Mouse (Mus musculus) left cerebral cortex, adult 8-10 months (tissue): ENCODE measurements around the gene Nudt9. TPM values are rescaled to one million over a fixed set of nuclear protein-coding genes. Genes with fewer than 3 reads are reported as not detected.

Source experiments
- microRNA-seq, 2 experiments: library from miRNA; unstranded; fragments of <30 nt; microRNA quantifications; one replicate each; pipeline ENCODE4 v1.2.0; 2022
- total RNA-seq, 4 experiments: library from RNA; stranded (reverse); gene quantifications; 2 replicates each; pipeline ENCODE4 v1.2.4; 2022

Gene Nudt9
- total RNA-seq, 4 experiments from 2014 or later, result 62.8 to 69.5 (median 65.8) TPM

Small RNAs within 50 kb of the gene (microRNA-seq; reads per million reads assigned to microRNA genes)
- gene Mir5619, result 0.44 to 0.84 reads per million in 2 experiments

Other genes with a start within 250 kb of the Nudt9 start
- gene Klhl8, start 135.0 kb upstream of the Nudt9 start, total RNA-seq, result 10 to 100 TPM; 29.0 to 30.6 (median 30.3) TPM
- gene Hsd17b13, start 68.9 kb upstream of the Nudt9 start, total RNA-seq, result under 1 TPM in 1 of 4 experiments, not detected in 3; 0.46 TPM
- 10 to 100 TPM; 52.4 to 53.9 (median 52.8) TPM for gene Hsd17b11, start 24.4 kb upstream of the Nudt9 start, total RNA-seq
- not detected for gene Gm17660, start 31.3 kb downstream of the Nudt9 start, total RNA-seq
- 1,000 to 10,000 TPM; 1,561 to 1,708 (median 1,583) TPM for gene Sparcl1, start 67.4 kb downstream of the Nudt9 start, total RNA-seq
- gene Dspp, start 124.4 kb downstream of the Nudt9 start, total RNA-seq, result under 1 TPM in 2 of 4 experiments, not detected in 2; 0.12 to 0.13 TPM
- gene Dmp1, start 156.3 kb downstream of the Nudt9 start, total RNA-seq, result 1 to 10 TPM; 5.0 to 6.8 (median 5.8) TPM